Mouse (Mus musculus): ENCODE measurements around the gene Eef1akmt1. TPM values are rescaled to one million over a fixed set of nuclear protein-coding genes. Genes with fewer than 3 reads are reported as not detected.

Eef1akmt1 gene
- polyA plus RNA-seq, 1 experiment from 2014 or later, result 82.0 TPM

DNA sequence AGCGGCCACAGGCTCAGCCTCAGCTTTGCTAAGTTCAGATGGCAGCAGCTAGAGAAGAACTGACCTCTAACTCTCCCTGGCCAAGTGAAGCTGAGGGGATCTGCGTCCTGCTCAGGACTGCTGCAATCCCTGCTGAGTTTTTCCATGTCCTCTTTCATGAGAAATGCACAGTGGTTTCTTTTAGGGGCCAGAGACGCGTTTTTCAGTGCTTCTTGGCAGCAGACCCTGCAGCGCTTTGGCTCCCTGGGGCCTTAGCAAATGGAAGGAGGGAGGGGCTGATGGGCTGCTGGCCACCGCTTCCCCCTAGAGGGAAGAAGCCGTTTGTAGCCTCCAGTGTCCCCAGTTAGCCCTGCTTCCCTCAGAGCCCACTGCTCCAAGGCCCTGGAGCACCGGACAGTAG lies 36.5 kb downstream of the Eef1akmt1 start:
- WGBS, result 26% methylated on average over 8 of the region's 8 CpGs
- peak overlapping the region; percentile 23; the same call in 1 of the 2 replicates for H3K4me2 ChIP-seq (ENCODE audit: low read length)
- no peak overlapping the region for H3K4me3 ChIP-seq (ENCODE audit: control insufficient read depth in 1 of 2, insufficient read depth in 1 of 2, low read depth in 1 of 2, low read length in 2 of 2)
- peaks cover 42 to 45% of the 10 kb centered on the region in 2 experiments for H3K4me1 ChIP-seq (ENCODE audit: control insufficient read depth in 2 of 2, insufficient read depth in 2 of 2, low read length in 2 of 2)
- peak overlapping the region; percentile 48 to 87 for H3K27ac ChIP-seq (replicated peaks in 1 of 2; ENCODE audit: control insufficient read depth in 1 of 2, insufficient read depth in 1 of 2, low read depth in 2 of 2, low read length in 2 of 2)
- H3K27me3 ChIP-seq (ENCODE audit: control insufficient read depth, insufficient read depth, low read length), result peaks cover 4% of the 10 kb centered on the region; the same call in 1 of the 2 replicates
- no peak for ATAC-seq (ENCODE audit: insufficient number of reproducible peaks, insufficient read depth, low FRiP score, low read depth)
- peak overlapping the region; percentile 60 for H3K9ac ChIP-seq (ENCODE audit: low read length)
- H3K9me3 ChIP-seq (ENCODE audit: control insufficient read depth, low read length), result no peaks in the 10 kb centered on the region
- no peaks in the 10 kb centered on the region for H3K36me3 ChIP-seq (ENCODE audit: control insufficient read depth, insufficient read depth, low read length)

DNA sequence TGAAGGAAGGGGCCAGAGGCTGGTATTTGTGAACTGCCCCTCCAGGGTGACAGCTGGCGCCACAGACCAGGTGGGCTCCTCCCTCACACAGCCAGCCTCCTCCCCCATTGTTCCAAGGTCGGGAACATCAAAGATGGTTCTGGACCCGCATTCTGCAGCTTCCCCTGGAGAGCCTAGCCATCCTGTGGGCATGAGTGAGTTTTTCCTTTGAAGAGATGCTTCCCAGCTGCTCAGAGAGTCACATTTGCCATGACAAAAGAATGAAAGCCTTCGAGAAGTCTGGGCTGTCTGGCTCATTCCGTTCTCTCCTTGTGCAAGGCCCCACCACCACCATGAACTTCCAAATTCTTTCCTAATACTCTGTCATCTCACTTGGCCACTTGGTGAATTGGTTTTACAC lies 37.1 kb downstream of the Eef1akmt1 start:
- Histone ChIP-seq H3K36me3 (ENCODE audit: control insufficient read depth, insufficient read depth, low read length) (no peaks in the 10 kb centered on the region), H3K9ac (ENCODE audit: low read length) (peak overlapping the region; percentile 60; the same call in 1 of the 2 replicates), H3K27ac (replicated peaks in 1 of 2; ENCODE audit: control insufficient read depth in 1 of 2, insufficient read depth in 1 of 2, low read depth in 2 of 2, low read length in 2 of 2) (peak overlapping the region in 1 of 2 experiments; percentile 87; a peak in 3 of 4 replicates), H3K27me3 (ENCODE audit: control insufficient read depth, insufficient read depth, low read length) (peaks cover 4% of the 10 kb centered on the region; the same call in 1 of the 2 replicates), H3K4me3 (ENCODE audit: control insufficient read depth in 1 of 2, insufficient read depth in 1 of 2, low read depth in 1 of 2, low read length in 2 of 2) (no peak overlapping the region), H3K4me2 (ENCODE audit: low read length) (peak overlapping the region; percentile 23; the same call in 1 of the 2 replicates), H3K9me3 (ENCODE audit: control insufficient read depth, low read length) (no peaks in the 10 kb centered on the region), H3K4me1 (ENCODE audit: control insufficient read depth in 2 of 2, insufficient read depth in 2 of 2, low read length in 2 of 2) (peaks cover 47 to 52% of the 10 kb centered on the region in 2 experiments)
- ATAC-seq (ENCODE audit: insufficient number of reproducible peaks, insufficient read depth, low FRiP score, low read depth), result no peak
- WGBS, result 34% methylated on average over 5 of the region's 5 CpGs

DNA sequence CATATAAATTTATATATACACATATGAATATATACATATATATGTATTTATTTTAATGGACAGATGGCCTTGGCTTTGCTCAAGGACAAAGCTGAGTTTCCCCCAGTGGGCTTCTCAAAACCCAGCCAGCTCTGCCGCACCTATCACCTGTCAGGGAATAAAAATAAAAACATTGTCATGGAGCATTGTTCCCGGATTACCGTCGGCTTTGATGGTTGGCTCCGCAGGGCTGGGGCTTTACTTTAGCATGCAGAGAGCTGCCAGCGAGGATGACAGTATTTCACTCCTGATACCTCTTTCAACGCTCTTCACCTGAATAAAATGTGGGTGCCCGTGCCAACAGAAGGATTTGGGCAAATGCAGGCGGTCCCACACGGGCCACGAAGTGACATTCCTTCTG lies 37.6 kb downstream of the Eef1akmt1 start:
- H3K27ac ChIP-seq (replicated peaks in 1 of 2; ENCODE audit: control insufficient read depth in 1 of 2, insufficient read depth in 1 of 2, low read depth in 2 of 2, low read length in 2 of 2), result no peak overlapping the region
- WGBS, result 28% methylated on average over 11 of the region's 11 CpGs
- H3K27me3 ChIP-seq (ENCODE audit: control insufficient read depth, insufficient read depth, low read length), result peaks cover 5% of the 10 kb centered on the region; the same call in 1 of the 2 replicates
- H3K4me3 ChIP-seq (ENCODE audit: control insufficient read depth in 1 of 2, insufficient read depth in 1 of 2, low read depth in 1 of 2, low read length in 2 of 2), result no peak overlapping the region
- ATAC-seq (ENCODE audit: insufficient number of reproducible peaks, insufficient read depth, low FRiP score, low read depth), result no peak
- no peak overlapping the region for H3K4me2 ChIP-seq (ENCODE audit: low read length)
- H3K9ac ChIP-seq (ENCODE audit: low read length), result no peak overlapping the region
- H3K9me3 ChIP-seq (ENCODE audit: control insufficient read depth, low read length), result no peaks in the 10 kb centered on the region
- H3K36me3 ChIP-seq (ENCODE audit: control insufficient read depth, insufficient read depth, low read length), result no peaks in the 10 kb centered on the region
- H3K4me1 ChIP-seq (ENCODE audit: control insufficient read depth in 2 of 2, insufficient read depth in 2 of 2, low read length in 2 of 2), result peaks cover 48 to 57% of the 10 kb centered on the region in 2 experiments

DNA sequence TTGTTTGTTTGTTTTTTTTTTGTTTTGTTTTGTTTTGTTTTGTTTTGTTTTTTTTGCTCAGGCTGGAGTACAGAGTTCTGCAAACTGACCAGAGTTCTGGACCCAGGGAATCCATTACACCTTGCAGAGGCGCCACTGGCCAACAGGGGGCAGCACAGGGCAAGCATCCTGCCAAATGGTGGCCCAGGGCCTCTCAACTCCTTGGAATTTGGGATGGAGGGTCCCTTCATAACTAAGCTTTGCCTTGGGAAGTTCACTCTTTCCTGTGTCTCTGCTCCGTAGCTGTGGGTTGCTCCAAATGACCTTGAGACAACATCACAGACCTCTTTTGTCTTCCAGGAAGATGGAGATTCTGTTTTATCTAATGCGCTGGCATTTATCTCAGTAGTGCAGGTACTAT lies 38.2 kb downstream of the Eef1akmt1 start:
- Histone ChIP-seq H3K27me3 (ENCODE audit: control insufficient read depth, insufficient read depth, low read length) (peaks cover 9% of the 10 kb centered on the region; the same call in 1 of the 2 replicates), H3K4me3 (ENCODE audit: control insufficient read depth in 1 of 2, insufficient read depth in 1 of 2, low read depth in 1 of 2, low read length in 2 of 2) (no peak overlapping the region), H3K4me1 (ENCODE audit: control insufficient read depth in 2 of 2, insufficient read depth in 2 of 2, low read length in 2 of 2) (peaks cover 48 to 55% of the 10 kb centered on the region in 2 experiments), H3K36me3 (ENCODE audit: control insufficient read depth, insufficient read depth, low read length) (no peaks in the 10 kb centered on the region), H3K27ac (replicated peaks in 1 of 2; ENCODE audit: control insufficient read depth in 1 of 2, insufficient read depth in 1 of 2, low read depth in 2 of 2, low read length in 2 of 2) (no peak overlapping the region), H3K9me3 (ENCODE audit: control insufficient read depth, low read length) (no peaks in the 10 kb centered on the region), H3K4me2 (ENCODE audit: low read length) (no peak overlapping the region), H3K9ac (ENCODE audit: low read length) (no peak overlapping the region)
- no peak for ATAC-seq (ENCODE audit: insufficient number of reproducible peaks, insufficient read depth, low FRiP score, low read depth)
- 45% methylated on average over 3 of the region's 3 CpGs for WGBS

DNA sequence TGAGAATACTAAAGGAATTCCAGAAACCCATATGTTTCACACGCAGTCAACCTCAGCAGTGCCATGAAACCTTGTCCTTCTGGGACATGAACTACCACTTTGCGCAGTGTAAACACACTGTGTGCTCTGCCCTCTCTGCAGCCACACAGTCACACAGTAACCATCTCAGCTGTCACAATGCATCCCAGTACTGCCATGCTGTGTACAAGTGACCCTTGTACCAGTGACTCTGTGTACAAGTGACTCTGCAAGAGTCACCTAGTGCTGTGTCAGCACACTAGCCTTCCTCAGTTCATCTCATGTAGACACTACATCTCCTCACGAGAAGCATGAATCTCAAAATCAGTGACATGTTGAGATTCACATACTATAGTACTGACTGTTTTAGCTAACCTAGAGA lies 38.8 kb downstream of the Eef1akmt1 start:
- WGBS, result 79% methylated on average over 3 of the region's 3 CpGs
- H3K4me1 ChIP-seq (ENCODE audit: control insufficient read depth in 2 of 2, insufficient read depth in 2 of 2, low read length in 2 of 2), result peaks cover 42 to 49% of the 10 kb centered on the region in 2 experiments

DNA sequence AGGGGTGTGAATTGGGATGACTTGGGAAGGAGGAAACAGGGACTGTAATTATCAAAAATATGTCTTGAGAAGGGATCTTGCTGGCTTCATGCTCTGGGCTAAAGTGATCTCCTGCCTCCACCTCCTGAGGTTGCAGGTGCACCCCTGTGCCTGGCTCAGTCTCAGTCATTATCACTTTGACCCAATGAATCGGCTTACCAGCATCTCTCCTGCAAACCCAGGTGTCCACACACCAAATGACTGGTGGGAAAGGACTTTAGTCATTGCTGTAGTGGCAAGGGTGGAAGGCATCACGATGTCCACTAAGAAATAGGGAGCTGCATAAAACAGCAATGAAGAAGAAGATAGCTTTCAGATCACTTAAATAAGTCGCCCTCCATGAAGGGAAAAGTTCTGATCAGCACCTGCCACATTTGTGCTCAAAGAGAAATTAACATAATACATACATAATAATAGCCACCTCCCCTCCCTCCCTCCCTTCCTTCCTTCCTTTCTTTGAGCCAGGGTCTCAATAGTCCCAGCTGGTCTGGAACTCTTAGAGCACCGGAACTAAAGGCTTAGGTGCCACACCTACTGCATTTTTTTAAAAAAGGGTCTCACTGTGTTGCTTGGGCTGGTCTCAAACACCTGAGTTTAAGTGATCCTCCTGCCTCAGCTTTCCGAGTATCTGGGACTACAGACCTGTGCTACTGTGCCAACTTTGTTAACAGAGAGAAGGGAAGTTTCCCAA lies 41.5 kb downstream of the Eef1akmt1 start:
- 67% methylated on average over 5 of the region's 5 CpGs for WGBS
- no peaks in the 10 kb centered on the region for H3K9me3 ChIP-seq (ENCODE audit: control insufficient read depth, low read length)
- no peak for ATAC-seq (ENCODE audit: insufficient number of reproducible peaks, insufficient read depth, low FRiP score, low read depth)
- H3K4me2 ChIP-seq (ENCODE audit: low read length), result no peak overlapping the region
- H3K4me3 ChIP-seq (ENCODE audit: control insufficient read depth in 1 of 2, insufficient read depth in 1 of 2, low read depth in 1 of 2, low read length in 2 of 2), result no peak overlapping the region
- H3K36me3 ChIP-seq (ENCODE audit: control insufficient read depth, insufficient read depth, low read length), result no peaks in the 10 kb centered on the region
- H3K27ac ChIP-seq (replicated peaks in 1 of 2; ENCODE audit: control insufficient read depth in 1 of 2, insufficient read depth in 1 of 2, low read depth in 2 of 2, low read length in 2 of 2), result no peak overlapping the region
- H3K4me1 ChIP-seq (ENCODE audit: control insufficient read depth in 2 of 2, insufficient read depth in 2 of 2, low read length in 2 of 2), result peaks cover 21 to 25% of the 10 kb centered on the region in 2 experiments
- no peak overlapping the region for H3K9ac ChIP-seq (ENCODE audit: low read length)
- peaks cover 17% of the 10 kb centered on the region for H3K27me3 ChIP-seq (ENCODE audit: control insufficient read depth, insufficient read depth, low read length)

More for the DNA sequence above, 38.8 kb downstream of the Eef1akmt1 start:
- H3K36me3 ChIP-seq (ENCODE audit: control insufficient read depth, insufficient read depth, low read length), result no peaks in the 10 kb centered on the region
- no peaks in the 10 kb centered on the region for H3K9me3 ChIP-seq (ENCODE audit: control insufficient read depth, low read length)
- no peak overlapping the region for H3K4me3 ChIP-seq (ENCODE audit: control insufficient read depth in 1 of 2, insufficient read depth in 1 of 2, low read depth in 1 of 2, low read length in 2 of 2)
- ATAC-seq (ENCODE audit: insufficient number of reproducible peaks, insufficient read depth, low FRiP score, low read depth), result no peak
- no peak overlapping the region for H3K9ac ChIP-seq (ENCODE audit: low read length)
- H3K27me3 ChIP-seq (ENCODE audit: control insufficient read depth, insufficient read depth, low read length), result peaks cover 9% of the 10 kb centered on the region; the same call in 1 of the 2 replicates
- no peak overlapping the region for H3K4me2 ChIP-seq (ENCODE audit: low read length)
- no peak overlapping the region for H3K27ac ChIP-seq (replicated peaks in 1 of 2; ENCODE audit: control insufficient read depth in 1 of 2, insufficient read depth in 1 of 2, low read depth in 2 of 2, low read length in 2 of 2)

DNA sequence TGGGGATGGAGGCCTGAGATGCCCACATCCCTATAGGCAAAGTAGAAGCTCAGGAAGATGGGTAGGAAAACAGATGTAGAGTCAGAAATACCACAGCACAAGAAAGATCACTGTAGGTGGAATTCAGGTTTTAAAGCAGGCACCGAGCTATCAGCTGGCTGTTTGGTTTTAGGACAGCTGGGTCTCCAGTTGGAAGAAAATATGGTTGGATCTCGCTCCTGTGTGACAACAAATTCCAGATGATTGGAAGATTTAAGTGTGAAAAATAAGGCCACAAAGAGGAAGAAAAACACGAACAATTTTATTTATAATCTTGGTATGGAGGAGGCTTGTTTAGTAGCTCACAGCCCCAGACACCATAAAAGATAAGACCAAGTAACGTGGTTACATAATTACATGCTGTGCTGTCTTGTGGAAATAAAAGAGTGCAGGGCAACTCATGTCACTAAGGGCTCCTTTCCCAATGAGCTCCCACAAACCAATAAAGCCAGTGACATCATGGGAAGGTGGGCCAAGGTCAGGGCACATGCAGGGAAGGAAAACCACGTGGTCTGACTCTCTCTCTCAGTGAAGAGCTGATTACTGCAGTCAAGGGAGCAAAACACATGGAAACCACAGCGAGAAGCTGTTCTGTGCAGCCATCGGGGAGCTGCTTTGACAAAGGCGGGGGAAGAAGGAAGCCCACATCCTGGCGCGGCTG lies 42.2 kb downstream of the Eef1akmt1 start:
- Histone ChIP-seq H3K27me3 (ENCODE audit: control insufficient read depth, insufficient read depth, low read length) (peaks cover 17% of the 10 kb centered on the region), H3K4me3 (ENCODE audit: control insufficient read depth in 1 of 2, insufficient read depth in 1 of 2, low read depth in 1 of 2, low read length in 2 of 2) (no peak overlapping the region), H3K36me3 (ENCODE audit: control insufficient read depth, insufficient read depth, low read length) (no peaks in the 10 kb centered on the region), H3K9ac (ENCODE audit: low read length) (no peak overlapping the region), H3K9me3 (ENCODE audit: control insufficient read depth, low read length) (no peaks in the 10 kb centered on the region), H3K4me1 (ENCODE audit: control insufficient read depth in 2 of 2, insufficient read depth in 2 of 2, low read length in 2 of 2) (peaks cover 16 to 18% of the 10 kb centered on the region in 2 experiments), H3K4me2 (ENCODE audit: low read length) (no peak overlapping the region), H3K27ac (replicated peaks in 1 of 2; ENCODE audit: control insufficient read depth in 1 of 2, insufficient read depth in 1 of 2, low read depth in 2 of 2, low read length in 2 of 2) (no peak overlapping the region)
- ATAC-seq (ENCODE audit: insufficient number of reproducible peaks, insufficient read depth, low FRiP score, low read depth), result no peak
- 50% methylated on average over 10 of the region's 10 CpGs for WGBS

Measured in heart, embryonic 14.5 days (tissue).